In the genomic region with DNA sequence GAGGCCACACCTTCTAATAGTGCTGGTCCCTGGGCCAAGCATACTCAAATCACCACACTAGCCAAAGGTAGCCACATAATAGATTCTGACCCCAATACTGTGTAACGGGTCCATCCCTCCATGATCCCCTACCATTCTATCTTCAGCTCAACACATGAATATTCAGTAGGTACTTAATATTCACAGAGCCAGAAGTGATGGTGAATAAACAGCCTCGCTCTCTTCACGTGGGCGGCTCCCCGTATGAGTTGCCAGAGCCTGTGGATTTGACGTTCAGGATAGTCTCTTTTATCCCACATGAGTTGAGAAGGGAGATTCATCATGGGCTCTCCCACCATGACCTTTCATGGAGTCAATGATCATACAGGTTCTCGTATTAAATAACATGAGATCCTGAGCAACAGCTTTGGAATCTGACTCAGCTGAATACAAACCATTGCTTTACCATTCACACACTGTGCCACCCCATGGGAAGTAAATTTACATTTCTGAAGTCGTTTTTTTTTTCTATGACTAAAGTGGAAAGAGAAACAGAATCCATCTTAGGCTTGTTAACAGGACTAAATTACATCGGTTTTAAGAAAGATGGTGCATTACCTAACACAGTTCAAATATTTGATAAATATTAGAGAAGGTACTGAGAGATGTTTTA, we compare ENCODE assay signal across 16 mouse cellular contexts.
DNase-seq lines count a peak whose midpoint lies in the region; ATAC-seq and TF ChIP-seq lines count a peak whose summit lies in the region.
"Had no signal": no experiment of that assay in that cellular context is flagged by ENCODE, and none has a peak within 500 bp of the region (broad histone marks: within the 10 kb centered on the region; RNA-seq: fewer than 3 reads in every experiment).

No protein-coding gene starts in this region.

- peak overlapping the region; percentile 27; the same call in 1 of the 2 replicates for H3K4me2 ChIP-seq in forebrain, embryonic 13.5 days
- no peak overlapping the region; the same call in 1 of the 2 replicates for H3K4me2 ChIP-seq in hindbrain, postnatal 0 days (ENCODE audit: low read depth, low read length)
- H3K4me2 ChIP-seq in neural tube, embryonic 13.5 days, result no peak overlapping the region
- no peak overlapping the region for H3K4me2 ChIP-seq in heart, embryonic 12.5 days
- H3K4me2 ChIP-seq: heart, embryonic 11.5 days; liver, embryonic 13.5 days had no signal

- no peak overlapping the region for H3K27ac ChIP-seq in forebrain, embryonic 13.5 days
- H3K27ac ChIP-seq in hindbrain, postnatal 0 days, result no peak overlapping the region
- no peak overlapping the region for H3K27ac ChIP-seq in neural tube, embryonic 13.5 days (replicated peaks)
- no peak overlapping the region for H3K27ac ChIP-seq in heart, embryonic 12.5 days (ENCODE audit: poor library complexity, severe bottlenecking)
- H3K27ac ChIP-seq: liver, embryonic 13.5 days had no signal

- no peaks in the 10 kb centered on the region for H3K9me3 ChIP-seq in forebrain, embryonic 13.5 days (replicated peaks)
- no peaks in the 10 kb centered on the region for H3K9me3 ChIP-seq in hindbrain, postnatal 0 days (ENCODE audit: low read length)
- H3K9me3 ChIP-seq in neural tube, embryonic 13.5 days, result no peaks in the 10 kb centered on the region
- no peaks in the 10 kb centered on the region for H3K9me3 ChIP-seq in heart, embryonic 12.5 days (replicated peaks)
- H3K9me3 ChIP-seq: liver, embryonic 13.5 days had no signal

- no peaks in the 10 kb centered on the region for H3K27me3 ChIP-seq in forebrain, embryonic 13.5 days
- no peaks in the 10 kb centered on the region for H3K27me3 ChIP-seq in hindbrain, postnatal 0 days (ENCODE audit: insufficient read depth, low read length)
- no peaks in the 10 kb centered on the region for H3K27me3 ChIP-seq in neural tube, embryonic 13.5 days
- no peaks in the 10 kb centered on the region for H3K27me3 ChIP-seq in heart, embryonic 12.5 days (replicated peaks)
- H3K27me3 ChIP-seq: liver, embryonic 13.5 days had no signal

- DNase-seq in layer of hippocampus, adult 9-11 months, result peak; percentile 37
- DNase-seq in layer of hippocampus, adult 11-12 months (ENCODE audit: low spot score), result no peak
- DNase-seq in hindbrain, postnatal 0 days (ENCODE audit: low spot score), result peak; percentile 17
- DNase-seq in embryo, embryonic 11 days, result no peak
- no peak for DNase-seq in kidney, postnatal 25 days
- DNase-seq: cerebellum, adult 2 months; gastrocnemius, postnatal 10 days; kidney, adult 9 months; left cerebral cortex, postnatal 4 days; liver, embryonic 13.5 days; thymus, adult 2 months had no signal

- H3K4me1 ChIP-seq in forebrain, embryonic 13.5 days, result peaks cover 28% of the 10 kb centered on the region
- peaks cover 8% of the 10 kb centered on the region; the same call in 1 of the 2 replicates for H3K4me1 ChIP-seq in hindbrain, postnatal 0 days (ENCODE audit: insufficient read depth, low read length)
- peaks cover 29% of the 10 kb centered on the region for H3K4me1 ChIP-seq in neural tube, embryonic 13.5 days (replicated peaks)
- peaks cover 4% of the 10 kb centered on the region for H3K4me1 ChIP-seq in heart, embryonic 12.5 days (replicated peaks)
- H3K4me1 ChIP-seq: liver, embryonic 13.5 days had no signal

- no peaks in the 10 kb centered on the region for H3K36me3 ChIP-seq in forebrain, embryonic 13.5 days (ENCODE audit: poor library complexity, severe bottlenecking)
- H3K36me3 ChIP-seq in hindbrain, postnatal 0 days (ENCODE audit: insufficient read depth, low read length), result no peaks in the 10 kb centered on the region
- H3K36me3 ChIP-seq in neural tube, embryonic 13.5 days, result no peaks in the 10 kb centered on the region
- no peaks in the 10 kb centered on the region for H3K36me3 ChIP-seq in heart, embryonic 12.5 days
- H3K36me3 ChIP-seq: liver, embryonic 13.5 days had no signal

- no peak overlapping the region for H3K9ac ChIP-seq in forebrain, embryonic 13.5 days
- H3K9ac ChIP-seq in hindbrain, postnatal 0 days (replicated peaks; ENCODE audit: low read length), result no peak overlapping the region
- H3K9ac ChIP-seq in neural tube, embryonic 13.5 days, result no peak overlapping the region
- no peak overlapping the region for H3K9ac ChIP-seq in heart, embryonic 12.5 days
- H3K9ac ChIP-seq: liver, embryonic 13.5 days had no signal

- TF ChIP-seq CTCF in hindbrain, postnatal 0 days (IDR thresholded peaks at IDR 0.05; ENCODE audit: low read depth), result no peak

- ATAC-seq in forebrain, embryonic 13.5 days, result peak; percentile 83
- ATAC-seq in hindbrain, postnatal 0 days, result peak; percentile 68
- peak; percentile 41; the same call in 1 of the 2 replicates for ATAC-seq in neural tube, embryonic 13.5 days (ENCODE audit: low read depth)
- no peak for ATAC-seq in heart, embryonic 12.5 days (ENCODE audit: insufficient number of reproducible peaks, low FRiP score)
- ATAC-seq: lung, postnatal 0 days had no signal

- WGBS in forebrain, embryonic 13.5 days, result 39% methylated on average over 9 of the region's 9 CpGs
- 22% methylated on average over 9 of the region's 9 CpGs for WGBS in hindbrain, postnatal 0 days
- WGBS in neural tube, embryonic 13.5 days, result 30% methylated on average over 9 of the region's 9 CpGs
- WGBS in heart, embryonic 12.5 days, result 81% methylated on average over 9 of the region's 9 CpGs

- no peak overlapping the region for H3K4me3 ChIP-seq in forebrain, embryonic 13.5 days
- H3K4me3 ChIP-seq in hindbrain, postnatal 0 days (ENCODE audit: low read length), result no peak overlapping the region
- no peak overlapping the region for H3K4me3 ChIP-seq in neural tube, embryonic 13.5 days
- no peak overlapping the region for H3K4me3 ChIP-seq in heart, embryonic 12.5 days
- H3K4me3 ChIP-seq: liver, embryonic 13.5 days had no signal

Comparison
In these comparisons a context has a peak if more than half of its experiments do, and no peak if none do; other contexts are left out.
1. DNase-seq: peak in layer of hippocampus, adult 9-11 months (single experiment) and hindbrain, postnatal 0 days (single experiment); none in layer of hippocampus, adult 11-12 months (single experiment), embryo, embryonic 11 days (single experiment) and kidney, postnatal 25 days (0 of 2).